Mouse (Mus musculus): Measurements from ENCODE around the gene 1110004F10Rik.

DNA sequence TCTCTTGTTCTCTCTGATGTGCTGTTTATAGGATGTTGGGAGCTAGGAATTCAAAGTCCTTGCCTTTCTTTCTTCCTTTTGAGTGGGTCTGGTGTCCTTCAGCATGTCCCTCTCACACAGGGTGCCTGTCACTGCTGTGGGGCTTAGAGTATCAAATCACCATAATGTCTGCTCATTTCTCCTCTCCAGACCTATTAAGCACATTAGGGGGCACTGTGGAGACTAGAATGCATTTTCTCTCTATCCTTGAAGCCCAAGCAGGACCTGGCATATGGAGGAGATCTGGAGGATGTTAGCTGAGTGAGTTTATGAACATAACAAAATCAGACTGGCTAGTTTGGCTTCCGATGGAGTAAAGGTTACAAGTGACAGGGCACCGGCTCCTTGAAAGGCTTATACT lies 107.9 kb downstream of the 1110004F10Rik start:
- TF ChIP-seq CTCF (IDR thresholded peaks at IDR 0.05), result no peak
- no peak for TF ChIP-seq EP300 (IDR thresholded peaks at IDR 0.05; ENCODE audit: insufficient read depth, low read depth, low read length)
- TF ChIP-seq POLR2A (IDR thresholded peaks at IDR 0.05; ENCODE audit: insufficient read depth, low read depth, low read length), result no peak

Data from heart, adult 2 months (tissue).